Mouse (Mus musculus) hindbrain, embryonic 15.5 days (tissue): ENCODE measurements around the gene Hdac5. TPM values are rescaled to one million over a fixed set of nuclear protein-coding genes. Genes with fewer than 3 reads are reported as not detected.
"Not testable (repeated sequence)": the region's sequence is repeated elsewhere in the genome, so short reads cannot be mapped to it uniquely, and the experiment has no call there.

Experiments
- ATAC-seq: fragments of 200-750 bp; cut with Nextera tagmentation; 2 replicates; pipeline ENCODE4 v1.8.0; 2017; ENCODE audit warnings: low read depth, moderate number of reproducible peaks, moderate TSS enrichment; ENCODE audit not compliant: low FRiP score
- H3K27ac ChIP-seq: fragments of 300-500 bp; sonication (generic); replicated peaks from 2 replicates; pipeline ENCODE4 v1.5.1; 2015; ENCODE audit warnings: mild to moderate bottlenecking, inconsistent platforms
- H3K27me3 ChIP-seq: fragments of 300-500 bp; sonication (generic); 2 replicates; pipeline ENCODE4 v1.6.1; 2015; ENCODE audit warnings: control low read depth, inconsistent platforms
- H3K36me3 ChIP-seq: fragments of 300-500 bp; sonication (generic); 2 replicates; pipeline ENCODE4 v1.6.1; 2015; ENCODE audit warnings: control low read depth, inconsistent platforms
- H3K4me1 ChIP-seq: fragments of 300-500 bp; sonication (generic); replicated peaks from 2 replicates; pipeline ENCODE4 v1.6.1; 2015; ENCODE audit warnings: control low read depth, inconsistent platforms
- H3K4me2 ChIP-seq: fragments of 300-500 bp; sonication (generic); 2 replicates; pipeline ENCODE4 v1.6.1; 2015; ENCODE audit warnings: moderate library complexity, mild to moderate bottlenecking, inconsistent platforms
- H3K4me3 ChIP-seq: fragments of 300-500 bp; sonication (generic); 2 replicates; pipeline ENCODE4 v1.5.1; 2015; ENCODE audit warnings: mild to moderate bottlenecking, inconsistent platforms
- H3K9ac ChIP-seq: fragments of 300-500 bp; sonication (generic); 2 replicates; pipeline ENCODE4 v1.6.1; 2015; ENCODE audit warnings: inconsistent platforms
- H3K9me3 ChIP-seq: fragments of 300-500 bp; sonication (generic); 2 replicates; pipeline ENCODE4 v1.6.1; 2016; ENCODE audit warnings: control low read depth, inconsistent platforms
- WGBS: fragments of 180-500 bp; shearing (Covaris S2); methylation state at CpG from one replicate; pipeline ENCODE4 v1.1.7; 2015; 5-methylcytosine and 5-hydroxymethylcytosine counted together
- microRNA-seq: library from miRNA; unstranded; fragments of <30 nt; microRNA quantifications from one replicate; pipeline ENCODE4, GENCODE M21; 2016
- polyA plus RNA-seq: library from polyadenylated mRNA; unstranded; fragments of >200 nt; fragmentation: Nextera tagmentation; extraction: Ambion mirVana; gene quantifications from 2 replicates; pipeline ENCODE4 v1.2.1, GENCODE M21; 2015

Gene Hdac5
- polyA plus RNA-seq, 1 experiment from 2014 or later: 82.7 TPM

- not testable (repeated sequence) for H3K27me3 ChIP-seq, ATAC-seq, H3K9ac ChIP-seq, H3K27ac ChIP-seq, H3K9me3 ChIP-seq, H3K4me3 ChIP-seq, H3K4me2 ChIP-seq
- H3K36me3 ChIP-seq: peaks cover 14% of the 10 kb centered on the region
- peaks cover 12% of the 10 kb centered on the region for H3K4me1 ChIP-seq
- 87% methylated on average over 2 of the region's 2 CpGs for WGBS
Measured at GRCm38 (mm10) chr11:102158024-102158423, 71.9 kb downstream of the Hdac5 start.

GRCm38 (mm10) chr11:102156786-102157089, 73.2 kb downstream of the Hdac5 start:
- no peaks in the 10 kb centered on the region for H3K27me3 ChIP-seq
- no peak overlapping the region for H3K4me3 ChIP-seq
- peaks cover 11% of the 10 kb centered on the region; the same call in 1 of the 2 replicates for H3K36me3 ChIP-seq
- 8% methylated on average over 1 of the region's 1 CpGs for WGBS
- no peak overlapping the region for H3K27ac ChIP-seq
- H3K9ac ChIP-seq: no peak overlapping the region
- H3K4me1 ChIP-seq: peaks cover 12% of the 10 kb centered on the region
- H3K9me3 ChIP-seq: no peaks in the 10 kb centered on the region
- ATAC-seq: no peak
- H3K4me2 ChIP-seq: peak overlapping the region; percentile 96; the same call in 1 of the 2 replicates

- H3K4me1 ChIP-seq: peaks cover 12% of the 10 kb centered on the region
- WGBS: under 1% methylated on average over 37 of the region's 37 CpGs
- peak within 1 kb of the TSS; percentile 80 for H3K9ac ChIP-seq
- peak within 1 kb of the TSS; percentile 82 for H3K4me3 ChIP-seq
- no peaks in the 10 kb centered on the region for H3K27me3 ChIP-seq
- H3K36me3 ChIP-seq: peaks cover 7% of the 10 kb centered on the region; the same call in 1 of the 2 replicates
- no peaks in the 10 kb centered on the region for H3K9me3 ChIP-seq
- H3K4me2 ChIP-seq: peak within 1 kb of the TSS; percentile 96
- peak within 1 kb of the TSS; percentile 83 for H3K27ac ChIP-seq
- peak; percentile 89 for ATAC-seq
Measured at GRCm38 (mm10) chr11:102156039-102156785, 73.8 kb downstream of the Hdac5 start, which contains the start of gene Tmem101. TSS of gene Tmem101 (minus strand) at chr11:102156404.

GRCm38 (mm10) chr11:102147213-102147989, 82.6 kb downstream of the Hdac5 start:
- Histone ChIP-seq H3K36me3 (no peaks in the 10 kb centered on the region), H3K9me3 (no peaks in the 10 kb centered on the region), H3K4me1 (peaks cover 19% of the 10 kb centered on the region), H3K9ac (no peak overlapping the region), H3K4me3 (no peak overlapping the region), H3K4me2 (no peak overlapping the region), H3K27ac (no peak overlapping the region), H3K27me3 (peaks cover 77% of the 10 kb centered on the region)
- 12% methylated on average over 34 of the region's 34 CpGs for WGBS
- ATAC-seq: no peak

GRCm38 (mm10) chr11:102146531-102146930, 83.4 kb downstream of the Hdac5 start:
- WGBS: 10% methylated on average over 17 of the region's 17 CpGs
- Histone ChIP-seq H3K4me1 (peaks cover 19% of the 10 kb centered on the region), H3K9me3 (no peaks in the 10 kb centered on the region), H3K4me2 (no peak overlapping the region), H3K36me3 (no peaks in the 10 kb centered on the region), H3K27ac (no peak overlapping the region), H3K9ac (no peak overlapping the region), H3K27me3 (peaks cover 80% of the 10 kb centered on the region), H3K4me3 (no peak overlapping the region)
- ATAC-seq: no peak

- Histone ChIP-seq H3K4me1 (peaks cover 19% of the 10 kb centered on the region), H3K27me3 (peaks cover 80% of the 10 kb centered on the region), H3K4me3 (no peak overlapping the region), H3K4me2 (no peak overlapping the region), H3K36me3 (no peaks in the 10 kb centered on the region), H3K9me3 (no peaks in the 10 kb centered on the region), H3K9ac (no peak overlapping the region), H3K27ac (no peak overlapping the region)
- no peak for ATAC-seq
- WGBS: 3% methylated on average over 16 of the region's 16 CpGs
Measured at GRCm38 (mm10) chr11:102146005-102146404, 84.0 kb downstream of the Hdac5 start.

GRCm38 (mm10) chr11:102145471-102146001, 84.4 kb downstream of the Hdac5 start, which contains the start of gene Nags:
TSS of gene Nags (plus strand) at chr11:102145513.
- Histone ChIP-seq H3K4me3 (peak within 1 kb of the TSS; percentile 20), H3K9me3 (no peaks in the 10 kb centered on the region)
- 2% methylated on average over 49 of the region's 50 CpGs for WGBS

GRCm38 (mm10) chr11:102144957-102145470, 85.0 kb downstream of the Hdac5 start:
- Histone ChIP-seq H3K27ac (no peak overlapping the region), H3K4me2 (peak overlapping the region; percentile 45), H3K27me3 (peaks cover 78% of the 10 kb centered on the region), H3K4me3 (peak overlapping the region; percentile 20), H3K9ac (no peak overlapping the region), H3K9me3 (no peaks in the 10 kb centered on the region), H3K36me3 (no peaks in the 10 kb centered on the region), H3K4me1 (peaks cover 19% of the 10 kb centered on the region)
- WGBS: 22% methylated on average over 13 of the region's 13 CpGs
- ATAC-seq: no peak

More at GRCm38 (mm10) chr11:102145471-102146001, 84.4 kb downstream of the Hdac5 start, which contains the start of gene Nags:
- H3K27me3 ChIP-seq: peaks cover 80% of the 10 kb centered on the region
- peaks cover 19% of the 10 kb centered on the region for H3K4me1 ChIP-seq
- ATAC-seq: no peak
- H3K9ac ChIP-seq: no peak within 1 kb of the TSS
- H3K27ac ChIP-seq: no peak within 1 kb of the TSS
- peak within 1 kb of the TSS; percentile 45 for H3K4me2 ChIP-seq
- no peaks in the 10 kb centered on the region for H3K36me3 ChIP-seq

Small RNA genes within 50 kb of the gene (microRNA-seq; reads per million reads assigned to microRNA genes)
- 1.3 reads per million for gene Mir8101

Other genes with a start within 250 kb of the Hdac5 start
- gene Cfap97d1, start 245.9 kb downstream of the Hdac5 start, polyA plus RNA-seq: not detected in 2 replicates
- gene Dusp3, start 243.2 kb downstream of the Hdac5 start, polyA plus RNA-seq: 25.4 and 25.9 TPM in 2 replicates
- gene Mpp3, start 201.7 kb downstream of the Hdac5 start, polyA plus RNA-seq: 55.9 and 56.2 TPM in 2 replicates
- gene Cd300lg, start 188.7 kb downstream of the Hdac5 start, polyA plus RNA-seq: 0.30 and 0.43 TPM in 2 replicates
- gene Mpp2, start 141.7 kb downstream of the Hdac5 start, polyA plus RNA-seq: 30.5 and 34.6 TPM in 2 replicates
- gene Ppy, start 128.8 kb downstream of the Hdac5 start, polyA plus RNA-seq: not detected in 2 replicates
- gene Pyy, start 122.3 kb downstream of the Hdac5 start, polyA plus RNA-seq: 3.7 and 5.2 TPM in 2 replicates
- gene Nags, start 84.7 kb downstream of the Hdac5 start, polyA plus RNA-seq: not detected in 2 replicates
- 41.8 and 44.1 TPM in 2 replicates for gene Tmem101, start 73.8 kb downstream of the Hdac5 start, polyA plus RNA-seq
- gene Lsm12, start 44.9 kb downstream of the Hdac5 start, polyA plus RNA-seq: 102 and 121 TPM in 2 replicates
- 40.4 and 41.2 TPM in 2 replicates for gene G6pc3, start 40.5 kb downstream of the Hdac5 start, polyA plus RNA-seq
- gene BC030867, start 18.7 kb upstream of the Hdac5 start, polyA plus RNA-seq: 3.3 and 3.4 TPM in 2 replicates
- 0.10 and 0.13 TPM in 2 replicates for gene Asb16, start 38.6 kb upstream of the Hdac5 start, polyA plus RNA-seq
- gene Tmub2, start 54.8 kb upstream of the Hdac5 start, polyA plus RNA-seq: 80.4 and 83.3 TPM in 2 replicates
- gene Atxn7l3, start 66.5 kb upstream of the Hdac5 start, polyA plus RNA-seq: 30.2 and 31.4 TPM in 2 replicates
- 77.7 and 85.0 TPM in 2 replicates for gene Ubtf, start 89.6 kb upstream of the Hdac5 start, polyA plus RNA-seq
- gene Slc4a1, start 136.0 kb upstream of the Hdac5 start, polyA plus RNA-seq: 2.4 and 3.4 TPM in 2 replicates
- gene Rundc3a, start 163.2 kb upstream of the Hdac5 start, polyA plus RNA-seq: 135 and 149 TPM in 2 replicates
- 167 and 168 TPM in 2 replicates for gene Slc25a39, start 177.8 kb upstream of the Hdac5 start, polyA plus RNA-seq
- 85.7 and 85.9 TPM in 2 replicates for gene Grn, start 200.1 kb upstream of the Hdac5 start, polyA plus RNA-seq
- gene Fam171a2, start 217.5 kb upstream of the Hdac5 start, polyA plus RNA-seq: 29.3 and 30.7 TPM in 2 replicates
- gene Itga2b, start 240.0 kb upstream of the Hdac5 start, polyA plus RNA-seq: 9.5 and 10.1 TPM in 2 replicates